Mouse (Mus musculus) frontal cortex, adult 2 months (tissue): ENCODE measurements around the gene Gpalpp1. TPM values are rescaled to one million over a fixed set of nuclear protein-coding genes. Genes with fewer than 3 reads are reported as not detected.

Experiments used
- DNase-seq, 2 experiments: peaks; one replicate each; pipeline ENCODE4 v3.0.0; 2022; ENCODE audit warnings: low spot score in 1 of 2; ENCODE audit errors: extremely low spot score in 1 of 2
- polyA plus RNA-seq: library from polyadenylated mRNA; depleted of rRNA; stranded (reverse); fragments of >200 nt; gene quantifications from 2 replicates; pipeline ENCODE4 v1.2.3, GENCODE M21; 2012; rRNA removed

The Gpalpp1 gene
- 13.4 and 14.7 TPM in 2 replicates for polyA plus RNA-seq

- DNase-seq, result peak; percentile 93 to 96
These were observed at the start of gene Gpalpp1, which contains the start of gene Nufip1 for GRCm38 (mm10) chr14:76110396-76111221. Gene Gpalpp1 (minus strand): TSS chr14:76110760. Gene Nufip1 (plus strand): TSS chr14:76110891.

- DNase-seq, result no peak
These were observed 47.7 kb upstream of the Gpalpp1 start for GRCm38 (mm10) chr14:76158192-76158785.

GRCm38 (mm10) chr14:76153828-76154227, 43.3 kb upstream of the Gpalpp1 start:
- no peak for DNase-seq

DNA sequence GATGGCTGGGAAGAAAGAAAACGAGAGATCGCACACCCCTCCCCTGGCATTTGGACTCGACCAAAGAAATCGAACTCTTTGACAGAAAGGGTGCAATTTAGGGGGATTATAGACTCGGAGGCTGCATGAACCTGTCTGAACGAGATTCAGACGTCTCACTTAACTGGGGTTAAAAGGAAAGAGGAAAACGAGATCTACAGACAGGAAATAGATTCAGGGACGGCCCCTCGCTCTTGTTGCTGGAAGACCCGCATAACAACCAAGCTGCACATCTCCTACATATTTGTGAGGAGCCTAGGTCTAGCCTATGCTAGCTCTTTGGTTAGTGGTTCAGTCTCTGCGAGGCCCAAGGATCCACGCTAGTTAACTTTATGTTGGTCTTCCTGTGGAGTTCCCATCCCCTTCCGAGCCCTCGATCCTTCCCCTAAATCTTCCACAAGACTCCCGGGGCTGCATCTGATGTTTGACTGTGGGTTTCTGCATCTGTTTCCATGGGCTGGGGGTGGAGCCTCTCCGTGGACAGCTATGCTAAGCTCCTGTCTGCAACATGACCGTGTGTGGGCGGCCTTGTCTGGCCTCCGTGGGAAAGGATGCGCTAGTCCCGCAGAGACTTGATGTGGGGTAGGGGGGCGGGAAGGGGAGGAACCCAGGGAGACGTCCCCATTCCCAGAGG, 42.6 kb upstream of the Gpalpp1 start:
- no peak for DNase-seq

- DNase-seq, result peak; percentile 93 to 100
These were observed 41.8 kb upstream of the Gpalpp1 start for GRCm38 (mm10) chr14:76152162-76153002.

DNA sequence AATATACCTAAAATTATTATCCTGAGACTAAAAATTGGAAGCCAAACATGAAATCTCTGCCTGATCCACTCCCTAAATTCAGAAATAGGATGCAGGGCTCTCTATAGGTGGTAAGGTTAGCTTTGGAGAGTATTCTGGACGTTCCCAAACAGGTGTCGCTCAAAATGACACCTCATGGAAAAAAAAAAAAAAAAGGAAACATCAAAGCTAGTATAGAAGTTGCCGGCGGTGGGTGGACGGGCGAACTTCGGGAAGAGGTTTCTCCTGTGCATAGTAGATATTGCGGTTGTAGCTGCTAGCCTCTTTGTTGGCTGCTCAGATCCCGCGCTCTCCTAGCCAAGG, 41.2 kb upstream of the Gpalpp1 start:
- no peak for DNase-seq

DNA sequence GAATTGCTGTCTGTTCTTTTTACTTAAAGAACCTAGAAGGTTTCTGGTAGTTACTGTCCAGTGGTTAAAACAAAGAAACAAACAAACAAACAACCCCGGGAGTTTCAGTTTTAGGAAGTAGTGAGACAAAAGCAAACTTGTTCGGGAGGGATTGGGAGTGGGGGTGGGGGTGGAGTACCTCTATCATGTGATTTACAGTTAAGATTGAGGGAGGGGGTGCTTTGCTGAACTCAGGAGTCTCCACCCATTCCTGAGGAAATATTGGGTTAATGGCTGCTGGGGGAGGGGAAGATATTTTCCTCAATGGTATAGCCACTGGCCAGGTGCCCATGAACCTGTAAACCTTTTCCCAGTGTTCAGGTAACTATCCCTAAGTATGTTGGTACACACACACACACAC, 40.5 kb upstream of the Gpalpp1 start:
- no peak for DNase-seq

GRCm38 (mm10) chr14:76150499-76150898, 39.9 kb upstream of the Gpalpp1 start:
- no peak for DNase-seq

DNA sequence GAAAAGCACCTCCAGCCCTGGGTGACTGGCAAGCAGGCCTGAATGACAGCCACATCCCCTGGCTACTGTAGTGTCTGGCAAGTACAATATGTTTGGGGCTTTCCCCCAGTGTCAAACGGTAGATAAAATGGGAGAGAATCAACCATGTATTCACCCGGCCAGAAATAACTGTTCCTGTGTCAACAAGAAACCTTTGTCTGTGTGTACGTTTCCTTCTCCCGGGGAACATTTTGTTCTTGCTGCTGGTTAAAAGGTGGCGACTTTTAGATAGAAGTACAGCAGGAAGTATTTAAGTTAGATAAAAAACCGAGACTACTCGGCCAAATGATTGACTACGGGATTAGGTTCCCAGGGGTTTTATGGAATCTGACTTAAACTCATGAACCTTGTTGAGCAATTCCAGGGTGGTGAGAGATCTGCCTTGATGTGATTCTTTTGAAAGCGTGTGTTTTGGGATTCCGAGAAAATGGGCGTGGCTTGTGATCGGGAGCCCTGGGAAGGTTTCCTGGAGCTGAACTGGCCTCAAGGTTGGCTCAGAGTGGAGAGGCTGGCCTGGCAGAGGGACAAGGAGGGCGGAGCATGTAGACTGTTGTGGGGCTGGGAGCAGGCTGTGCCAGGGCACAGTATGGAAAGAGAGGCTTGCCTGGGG, 39.1 kb upstream of the Gpalpp1 start:
- no peak for DNase-seq

GRCm38 (mm10) chr14:76148294-76148693, 37.7 kb upstream of the Gpalpp1 start:
- no peak for DNase-seq

DNA sequence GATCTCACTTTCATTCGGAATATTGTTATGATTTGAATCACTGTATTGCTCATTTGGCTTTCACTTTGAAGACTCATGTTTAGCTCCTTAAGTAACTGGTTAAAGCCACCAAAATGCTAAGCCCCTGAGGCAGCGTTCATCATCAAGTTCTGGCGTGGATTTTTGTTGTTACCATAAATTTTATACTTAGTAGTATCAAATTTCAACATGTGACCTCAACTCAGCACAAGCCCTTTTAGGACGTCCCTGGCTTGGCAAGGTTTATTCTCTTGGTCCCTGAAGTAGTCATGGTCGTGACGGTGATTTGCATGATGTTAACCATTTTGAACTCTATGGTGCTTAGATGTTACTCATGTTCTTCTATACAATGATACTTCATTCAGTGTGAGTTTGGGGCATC, 36.5 kb upstream of the Gpalpp1 start:
- DNase-seq, result no peak

DNA sequence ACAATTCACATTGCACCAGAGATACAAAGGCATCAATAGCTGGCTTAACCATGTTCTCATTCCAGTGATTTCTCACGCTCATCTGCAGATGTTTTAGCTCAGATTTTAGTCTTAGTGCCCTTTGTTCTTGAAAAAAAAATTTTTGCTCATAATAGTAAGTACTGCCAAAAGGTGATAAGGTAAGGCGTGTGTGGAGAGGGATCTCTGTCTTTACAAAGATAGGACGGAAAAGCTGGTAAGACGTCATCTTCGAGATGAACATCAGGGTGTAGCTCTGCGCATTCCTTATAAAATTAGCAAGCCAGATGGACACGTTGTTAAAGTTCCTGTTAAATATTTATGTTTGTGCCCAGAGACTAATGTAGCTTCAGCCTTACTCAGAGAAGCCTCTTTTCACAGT, 35.3 kb upstream of the Gpalpp1 start:
- DNase-seq, result no peak

- no peak for DNase-seq
These were observed 34.7 kb upstream of the Gpalpp1 start for GRCm38 (mm10) chr14:76145248-76145647.

DNA sequence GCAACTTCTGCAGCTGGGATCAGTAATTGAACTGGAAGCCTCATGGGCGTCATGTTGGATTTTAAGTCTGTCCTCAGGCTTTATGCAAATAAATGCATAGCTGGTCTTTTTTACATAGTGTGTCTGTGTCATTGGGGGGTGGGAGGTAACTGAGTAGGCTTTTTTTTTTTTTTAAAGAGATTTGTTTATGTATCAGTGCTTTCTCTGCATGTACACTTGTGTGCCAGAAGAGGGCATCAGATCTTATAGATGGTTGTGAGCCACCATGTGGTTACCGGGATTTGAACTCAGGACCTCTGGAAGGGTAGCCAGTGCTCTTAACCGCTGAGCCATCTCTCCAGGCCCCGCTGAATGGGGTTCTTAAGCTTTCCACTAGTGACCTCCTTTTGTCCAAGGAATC, 24.4 kb upstream of the Gpalpp1 start:
- DNase-seq, result no peak

GRCm38 (mm10) chr14:76128174-76128573, 17.6 kb upstream of the Gpalpp1 start:
- no peak for DNase-seq

- no peak for DNase-seq
These were observed 16.8 kb upstream of the Gpalpp1 start for GRCm38 (mm10) chr14:76127311-76127710.

DNA sequence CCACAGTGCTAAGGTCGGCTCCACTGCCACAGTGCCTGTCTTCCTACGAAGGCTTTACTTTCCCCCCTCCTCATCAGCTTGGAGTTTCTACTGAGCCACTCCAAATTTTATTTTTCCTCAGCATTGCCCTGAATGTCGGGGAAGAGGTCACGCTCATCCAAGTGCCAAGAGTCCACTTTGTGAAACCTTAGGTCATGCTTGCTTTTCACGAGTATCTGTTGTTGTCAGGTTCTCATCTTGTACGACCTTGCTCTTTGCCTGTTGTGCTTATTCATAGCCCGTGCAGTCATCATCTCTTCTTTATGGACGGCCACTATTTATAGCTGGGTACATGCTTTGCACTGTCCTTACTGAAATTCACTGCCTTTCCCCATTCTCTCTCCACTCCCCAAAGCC, 12.1 kb upstream of the Gpalpp1 start:
- DNase-seq, result no peak

DNA sequence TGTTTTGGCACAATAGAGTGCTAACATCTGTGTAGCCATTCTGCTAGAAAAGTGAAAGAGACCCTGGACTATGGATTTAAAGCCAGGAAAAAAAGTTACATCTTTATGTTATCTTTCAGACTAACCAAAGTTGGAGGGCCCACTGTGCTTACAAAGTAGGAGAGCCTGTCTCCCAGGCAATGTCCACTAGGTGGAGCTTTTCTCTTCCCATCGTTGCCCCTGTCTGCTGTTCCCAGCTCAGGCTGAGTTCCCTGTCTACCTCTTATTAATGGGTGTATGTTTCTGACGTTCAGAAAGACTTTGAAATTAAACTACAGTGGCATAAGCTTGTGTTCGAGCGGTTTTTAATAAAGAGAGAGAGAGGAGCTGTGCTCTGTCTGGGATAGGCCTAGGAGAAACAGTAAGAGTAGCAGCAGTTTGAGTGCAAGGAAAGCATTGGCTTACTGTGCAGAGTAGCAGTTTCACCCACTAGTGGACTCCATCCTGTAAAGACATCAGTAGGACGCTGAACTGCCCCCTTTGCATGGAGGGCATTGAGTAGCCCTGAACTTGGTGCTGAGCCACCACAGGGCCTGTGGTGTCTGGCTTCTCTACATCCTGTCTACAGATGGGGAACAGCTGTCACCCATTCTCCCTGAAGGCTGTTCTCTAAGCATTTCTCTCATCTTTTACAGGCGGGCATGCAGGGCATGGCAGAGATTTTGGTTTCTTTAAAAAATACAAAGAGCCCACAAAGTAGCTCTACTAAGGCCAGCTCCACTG, 11.5 kb upstream of the Gpalpp1 start:
- peak; percentile 24 to 77 for DNase-seq

GRCm38 (mm10) chr14:76120472-76120871, 9.9 kb upstream of the Gpalpp1 start:
- DNase-seq, result peak; percentile 26 to 77

DNA sequence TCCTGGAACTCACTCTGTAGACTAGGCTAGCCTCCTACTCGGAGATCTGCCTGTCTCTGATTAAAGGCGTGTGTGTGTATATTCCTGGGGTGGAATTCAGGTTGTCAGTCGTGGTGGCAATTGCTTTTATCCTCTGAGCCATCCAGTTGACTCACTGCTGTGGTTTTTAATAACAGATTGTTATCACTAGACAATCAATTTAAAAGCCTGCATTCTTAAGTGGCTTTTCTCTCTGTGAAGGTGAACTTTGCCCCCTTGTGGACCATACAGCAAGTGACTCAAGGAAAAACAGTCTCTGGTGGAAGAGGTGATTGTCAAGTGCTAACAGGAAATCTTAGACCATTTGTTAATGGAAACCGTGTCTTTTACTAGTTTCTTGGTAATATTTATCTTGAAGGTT, 8.4 kb upstream of the Gpalpp1 start:
- DNase-seq, result no peak
